Mouse (Mus musculus): ENCODE results near the gene Ush1c. TPM values are rescaled to one million over a fixed set of nuclear protein-coding genes. Genes with fewer than 3 reads are reported as not detected.
A peak's percentile ranks its signal among the peaks of the same experiment; 100 is the strongest.
"Not testable (repeated sequence)": the region's sequence is repeated elsewhere in the genome, so short reads cannot be mapped to it uniquely, and the experiment has no call there.

Ush1c gene
- polyA plus RNA-seq, 1 experiment, result not detected

DNA sequence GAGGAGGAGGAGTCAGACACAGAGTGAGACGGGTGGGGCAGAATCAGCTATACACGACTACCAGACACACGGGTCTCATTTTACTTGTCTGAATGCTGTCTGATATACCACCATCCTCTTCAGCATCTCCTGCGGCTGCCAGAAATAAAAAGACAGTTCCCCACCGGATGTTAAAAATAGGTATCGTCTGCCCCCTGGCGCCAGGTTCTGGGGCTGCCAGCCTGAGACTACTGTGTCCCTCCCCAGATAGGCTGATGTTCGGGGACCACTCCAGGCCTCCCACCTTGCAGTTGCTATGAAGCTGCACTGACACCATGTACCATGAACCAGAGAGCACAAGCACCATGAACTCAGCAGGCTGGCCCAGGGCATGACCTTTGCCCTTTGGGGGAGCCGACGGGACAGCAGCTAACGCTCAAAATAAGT, 34.2 kb downstream of the Ush1c start:
- 47% methylated on average over 11 of the region's 11 CpGs for WGBS
- H3K27ac ChIP-seq (ENCODE audit: control insufficient read depth, insufficient read depth, low read depth, low read length, poor library complexity), result no peak overlapping the region
- TF ChIP-seq CTCF (IDR thresholded peaks at IDR 0.05; ENCODE audit: control insufficient read depth, insufficient read depth, low read length) (peak; percentile 37; the same call in 1 of the 2 replicates), POLR2A (IDR thresholded peaks at IDR 0.05; ENCODE audit: borderline replicate concordance, control insufficient read depth, low read depth, low read length) (no peak)
- peaks cover 1% of the 10 kb centered on the region; the same call in 1 of the 2 replicates for H3K4me1 ChIP-seq (ENCODE audit: control insufficient read depth, insufficient read depth, low read length)
- no peak overlapping the region for H3K4me3 ChIP-seq (replicated peaks; ENCODE audit: control insufficient read depth, low read depth, low read length)

DNA sequence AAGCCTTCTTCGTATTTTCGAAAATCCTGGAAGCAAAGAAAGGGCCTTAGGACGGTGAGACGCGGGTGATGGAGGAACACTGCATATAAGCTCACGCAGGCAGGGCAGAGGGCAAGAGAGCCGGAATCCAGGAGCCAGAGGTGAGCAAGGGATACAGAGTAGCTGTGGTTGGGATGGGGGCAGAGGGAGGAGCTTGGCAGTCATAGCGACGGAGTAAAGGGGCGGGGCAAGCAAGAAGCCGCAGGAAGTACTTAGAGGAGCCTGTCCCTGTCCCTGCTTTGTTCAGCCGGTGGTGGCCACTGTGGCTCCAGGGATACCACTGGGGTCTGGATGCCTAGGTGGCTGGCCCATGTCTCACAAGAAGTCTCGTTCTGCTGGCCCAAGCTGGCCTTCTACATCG, 36.7 kb downstream of the Ush1c start:
- Histone ChIP-seq H3K27ac (ENCODE audit: control insufficient read depth, insufficient read depth, low read depth, low read length, poor library complexity) (no peak overlapping the region), H3K4me3 (replicated peaks; ENCODE audit: control insufficient read depth, low read depth, low read length) (no peak overlapping the region), H3K4me1 (ENCODE audit: control insufficient read depth, insufficient read depth, low read length) (peaks cover 1% of the 10 kb centered on the region; the same call in 1 of the 2 replicates)
- WGBS, result 44% methylated on average over 14 of the region's 14 CpGs
- TF ChIP-seq POLR2A (IDR thresholded peaks at IDR 0.05; ENCODE audit: borderline replicate concordance, control insufficient read depth, low read depth, low read length) (no peak), CTCF (IDR thresholded peaks at IDR 0.05; ENCODE audit: control insufficient read depth, insufficient read depth, low read length) (no peak)

DNA sequence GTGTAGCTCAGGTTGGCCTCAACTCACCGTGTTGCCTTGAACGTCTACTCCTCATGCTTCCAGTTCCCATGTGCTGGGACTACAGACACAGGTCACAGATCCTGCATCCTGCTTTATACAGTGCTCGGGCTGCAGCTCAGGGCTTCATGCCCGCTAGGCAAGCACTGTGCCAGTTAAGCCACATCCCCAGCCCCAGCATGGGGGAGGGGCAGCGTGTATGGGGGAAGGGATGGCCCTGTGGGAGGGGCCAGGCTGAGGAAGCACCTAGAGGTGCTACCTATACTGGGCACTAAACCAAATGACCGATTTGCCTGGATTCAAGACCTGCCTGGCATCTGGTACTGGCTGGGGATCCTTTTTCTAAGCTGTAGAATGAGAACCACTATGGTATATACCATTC, 38.3 kb downstream of the Ush1c start:
- Histone ChIP-seq H3K27ac (ENCODE audit: control insufficient read depth, insufficient read depth, low read depth, low read length, poor library complexity) (no peak overlapping the region), H3K4me1 (ENCODE audit: control insufficient read depth, insufficient read depth, low read length) (peaks cover 1% of the 10 kb centered on the region; the same call in 1 of the 2 replicates), H3K4me3 (replicated peaks; ENCODE audit: control insufficient read depth, low read depth, low read length) (peak overlapping the region; percentile 32)
- 46% methylated on average over 6 of the region's 6 CpGs for WGBS
- TF ChIP-seq POLR2A (IDR thresholded peaks at IDR 0.05; ENCODE audit: borderline replicate concordance, control insufficient read depth, low read depth, low read length), result no peak
- TF ChIP-seq CTCF (IDR thresholded peaks at IDR 0.05; ENCODE audit: control insufficient read depth, insufficient read depth, low read length), result no peak

DNA sequence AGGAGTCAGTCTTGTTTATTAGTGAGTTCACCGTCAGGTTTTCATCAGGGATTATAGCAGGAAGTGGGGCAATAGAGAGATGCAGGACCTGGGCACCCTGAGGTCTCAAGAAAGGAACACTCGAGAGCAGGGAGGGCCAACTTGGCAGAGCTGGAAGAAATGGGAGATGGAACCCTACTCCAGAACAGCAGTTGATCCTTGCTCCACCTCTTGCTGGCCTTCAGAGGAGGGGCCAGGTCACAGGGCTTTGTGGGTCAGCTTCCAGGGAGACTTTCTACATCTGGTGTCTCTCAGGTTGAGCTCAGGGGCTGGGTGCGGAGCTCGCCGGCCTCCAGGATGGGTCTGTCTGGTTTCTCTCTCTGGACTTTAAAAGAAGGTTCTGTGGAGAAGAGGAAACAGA, 42.9 kb downstream of the Ush1c start:
- Histone ChIP-seq H3K4me3 (replicated peaks; ENCODE audit: control insufficient read depth, low read depth, low read length) (no peak overlapping the region), H3K4me1 (ENCODE audit: control insufficient read depth, insufficient read depth, low read length) (peaks cover 1% of the 10 kb centered on the region; the same call in 1 of the 2 replicates), H3K27ac (ENCODE audit: control insufficient read depth, insufficient read depth, low read depth, low read length, poor library complexity) (no peak overlapping the region)
- WGBS, result 66% methylated on average over 5 of the region's 5 CpGs
- TF ChIP-seq CTCF (IDR thresholded peaks at IDR 0.05; ENCODE audit: control insufficient read depth, insufficient read depth, low read length) (no peak), POLR2A (IDR thresholded peaks at IDR 0.05; ENCODE audit: borderline replicate concordance, control insufficient read depth, low read depth, low read length) (no peak)

DNA sequence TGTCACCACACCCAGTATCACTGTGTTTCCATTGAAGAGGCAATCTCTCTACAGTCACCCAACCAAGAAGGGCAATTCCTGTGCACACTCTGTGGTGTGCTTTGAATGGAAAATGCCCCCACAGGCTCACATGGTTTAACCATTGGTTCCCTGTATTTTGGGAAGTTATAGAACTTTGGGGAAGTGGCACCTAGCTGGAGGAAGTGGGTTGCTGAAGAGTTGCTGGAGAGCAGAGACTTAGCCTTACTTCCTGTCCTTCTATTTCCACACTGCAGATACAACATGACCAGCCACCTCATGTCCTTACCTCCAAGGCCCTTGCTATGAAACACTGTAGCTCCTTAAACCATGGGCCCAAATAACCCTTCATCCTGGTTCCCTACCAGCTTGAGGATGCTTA, 54.1 kb downstream of the Ush1c start:
- Histone ChIP-seq H3K4me1 (ENCODE audit: control insufficient read depth, insufficient read depth, low read length) (peaks cover 4% of the 10 kb centered on the region), H3K27ac (ENCODE audit: control insufficient read depth, insufficient read depth, low read depth, low read length, poor library complexity) (peak overlapping the region; percentile 51; the same call in 1 of the 2 replicates), H3K4me3 (replicated peaks; ENCODE audit: control insufficient read depth, low read depth, low read length) (no peak overlapping the region)
- no peak for TF ChIP-seq CTCF (IDR thresholded peaks at IDR 0.05; ENCODE audit: control insufficient read depth, insufficient read depth, low read length)
- no peak for TF ChIP-seq POLR2A (IDR thresholded peaks at IDR 0.05; ENCODE audit: borderline replicate concordance, control insufficient read depth, low read depth, low read length)

DNA sequence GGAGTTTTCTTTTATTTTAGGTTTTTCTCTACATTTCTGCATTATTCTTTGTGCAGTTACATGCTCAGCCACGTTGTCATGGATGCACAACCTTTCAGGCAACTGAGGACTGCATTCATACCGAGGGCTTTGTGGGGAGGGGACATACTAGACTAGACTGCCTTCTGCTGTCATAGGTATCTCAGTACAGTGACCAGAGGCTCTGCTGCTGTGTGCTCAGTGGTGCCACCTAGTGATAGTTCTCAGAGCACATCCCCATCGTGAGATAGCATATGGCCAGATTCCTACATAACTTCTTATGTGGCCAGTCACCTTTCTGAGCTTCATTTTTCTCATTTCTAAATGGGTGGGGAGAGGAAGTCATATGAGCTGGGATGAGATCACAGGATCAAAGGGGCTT, 56.7 kb downstream of the Ush1c start:
- peaks cover 4% of the 10 kb centered on the region for H3K4me1 ChIP-seq (ENCODE audit: control insufficient read depth, insufficient read depth, low read length)
- 8% methylated on average over 3 of the region's 3 CpGs for WGBS
- no peak overlapping the region for H3K4me3 ChIP-seq (replicated peaks; ENCODE audit: control insufficient read depth, low read depth, low read length)
- no peak overlapping the region for H3K27ac ChIP-seq (ENCODE audit: control insufficient read depth, insufficient read depth, low read depth, low read length, poor library complexity)
- TF ChIP-seq POLR2A (IDR thresholded peaks at IDR 0.05; ENCODE audit: borderline replicate concordance, control insufficient read depth, low read depth, low read length), result no peak
- peak; percentile 88 for TF ChIP-seq CTCF (IDR thresholded peaks at IDR 0.05; ENCODE audit: control insufficient read depth, insufficient read depth, low read length)

DNA sequence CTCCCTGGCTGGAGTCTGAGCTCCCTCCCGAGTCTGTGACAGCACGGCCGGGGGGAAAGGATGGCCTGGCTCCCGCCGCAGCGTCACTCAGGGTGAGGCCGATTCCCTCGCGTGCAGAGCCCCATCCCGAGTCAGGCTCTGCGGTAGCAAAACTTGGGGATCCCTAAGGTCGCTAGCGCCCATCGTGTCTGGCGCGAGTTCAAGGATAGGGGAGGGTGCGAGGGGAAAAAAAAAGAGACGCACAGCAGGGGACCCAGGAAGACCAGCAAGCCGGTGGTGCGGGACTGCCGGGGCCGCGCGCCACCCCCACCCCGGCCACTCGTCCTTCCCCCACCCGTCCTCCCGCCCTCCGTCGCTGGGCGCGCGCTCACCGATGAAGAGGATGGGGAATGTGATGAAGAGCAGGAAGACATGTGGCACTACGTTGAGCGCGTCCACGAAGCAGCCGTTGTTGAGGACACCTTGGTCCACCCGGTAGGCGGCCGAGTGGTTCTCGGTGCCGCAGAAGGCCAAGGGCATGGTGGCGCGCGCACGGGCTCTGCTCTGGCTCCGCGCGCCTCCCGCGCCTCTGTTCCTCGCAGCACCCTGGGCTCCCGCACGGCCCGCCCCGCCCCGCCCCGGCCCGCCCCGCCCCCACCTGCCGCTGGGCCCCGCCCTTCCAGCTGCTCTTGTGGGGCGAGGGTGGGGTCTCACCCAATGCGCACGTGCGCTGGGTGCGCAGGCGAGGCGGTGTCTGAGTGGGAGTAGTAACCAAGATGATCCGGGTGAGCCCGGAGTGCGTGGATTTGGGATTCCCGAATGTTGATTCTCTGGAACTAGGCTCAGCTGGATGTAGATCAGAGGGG, 58.6 kb downstream of the Ush1c start, which contains the start of gene Abcc8:
TSS of gene Abcc8 (minus strand) at position 603 of the 845 bp plus-strand sequence.
- TF ChIP-seq POLR2A (IDR thresholded peaks at IDR 0.05; ENCODE audit: borderline replicate concordance, control insufficient read depth, low read depth, low read length) (no peak), CTCF (IDR thresholded peaks at IDR 0.05; ENCODE audit: control insufficient read depth, insufficient read depth, low read length) (no peak)
- Histone ChIP-seq H3K4me1 (ENCODE audit: control insufficient read depth, insufficient read depth, low read length) (peaks cover 3% of the 10 kb centered on the region), H3K27ac (ENCODE audit: control insufficient read depth, insufficient read depth, low read depth, low read length, poor library complexity) (no peak within 1 kb of the TSS), H3K4me3 (replicated peaks; ENCODE audit: control insufficient read depth, low read depth, low read length) (no peak within 1 kb of the TSS)
- 2% methylated on average over 75 of the region's 75 CpGs for WGBS

DNA sequence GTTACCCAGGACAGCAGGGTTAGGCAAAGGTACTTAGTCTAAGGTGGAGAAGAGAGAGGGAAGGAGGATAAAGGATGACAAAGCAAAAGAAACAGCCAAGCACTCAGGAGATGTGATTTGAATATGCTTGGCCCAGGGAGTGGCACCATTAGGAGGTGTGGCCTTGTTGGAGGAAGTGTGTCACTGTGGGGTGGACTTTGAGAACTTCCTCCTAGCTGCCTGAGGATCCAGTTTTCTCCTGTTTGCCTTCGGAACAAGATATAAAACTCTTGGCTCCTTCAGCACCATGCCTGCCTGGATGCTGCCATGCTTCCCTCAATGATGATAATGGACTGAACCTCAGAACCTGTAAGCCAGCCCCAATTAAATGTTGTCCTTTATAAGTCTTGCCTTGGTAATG, 69.3 kb downstream of the Ush1c start:
- WGBS, result 42% methylated on average over 1 of the region's 1 CpGs
- peak overlapping the region; percentile 62; the same call in 1 of the 2 replicates for H3K27ac ChIP-seq (ENCODE audit: control insufficient read depth, insufficient read depth, low read depth, low read length, poor library complexity)
- not testable (repeated sequence) for H3K4me3 ChIP-seq (replicated peaks; ENCODE audit: control insufficient read depth, low read depth, low read length); H3K4me1 ChIP-seq (ENCODE audit: control insufficient read depth, insufficient read depth, low read length)
